ENCODE assay signal across 15 mouse cellular contexts in the genomic region with DNA sequence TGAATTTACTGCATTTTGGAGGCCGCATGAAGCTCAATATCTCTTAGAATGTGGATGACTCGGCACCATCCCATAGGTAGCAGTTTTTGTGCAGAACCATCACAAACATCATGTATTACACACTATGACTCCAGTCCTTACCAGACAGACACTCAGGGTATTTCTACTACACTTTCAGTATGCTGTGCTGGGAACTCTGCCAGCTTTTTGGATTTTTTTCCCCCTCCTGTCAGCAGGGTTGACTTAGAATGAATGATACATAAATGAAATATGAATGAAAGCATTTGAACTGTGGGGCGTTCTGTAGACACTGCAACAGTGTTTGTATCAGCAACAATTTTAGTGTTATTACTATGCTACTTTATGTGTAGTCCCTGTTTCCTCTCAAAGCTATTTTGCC. TPM values are rescaled to one million over a fixed set of nuclear protein-coding genes. Genes with fewer than 3 reads are reported as not detected.
DNase-seq lines count a peak whose midpoint lies in the region; ATAC-seq and TF ChIP-seq lines count a peak whose summit lies in the region.
"Had no signal": no experiment of that assay in that cellular context is flagged by ENCODE, and none has a peak within 500 bp of the region (broad histone marks: within the 10 kb centered on the region; RNA-seq: fewer than 3 reads in every experiment).

No protein-coding gene starts in this region.

- no peak for ATAC-seq in kidney, postnatal 0 days (replicated peaks; ENCODE audit: low FRiP score, low read depth)

- peak; percentile 53 to 66 for DNase-seq in cerebellum, postnatal 14 days
- DNase-seq in cerebellum, adult 8-10 months = no peak
- DNase-seq in kidney, postnatal 0 days (ENCODE audit: low spot score) = peak; percentile 23
- no peak for DNase-seq in kidney, adult 18-20 months
- peak; percentile 98 for DNase-seq in 3T3-L1 (ENCODE audit: low read depth, low spot score)
- peak; percentile 49 to 71 for DNase-seq in adrenal gland, postnatal 36 days
- no peak for DNase-seq in testis, postnatal 10 days (ENCODE audit: low spot score)
- DNase-seq in retina, embryonic 14.5 days (ENCODE audit: low spot score) = no peak
- DNase-seq: embryo, embryonic 11 days; gastrocnemius, postnatal 25 days; thymus, adult 18-20 months had no signal

- no peak overlapping the region for H3K4me3 ChIP-seq in kidney, postnatal 0 days (replicated peaks; ENCODE audit: low read depth, low read length)
- H3K4me3 ChIP-seq: hindbrain, embryonic 15.5 days; left cerebral cortex, adult 2 months; midbrain, embryonic 10.5 days had no signal

- H3K9me3 ChIP-seq in kidney, postnatal 0 days (replicated peaks; ENCODE audit: low read length) = no peaks in the 10 kb centered on the region
- H3K9me3 ChIP-seq: hindbrain, embryonic 15.5 days; midbrain, embryonic 10.5 days had no signal

- WGBS in kidney, postnatal 0 days = 62% methylated on average over 3 of the region's 3 CpGs

- no peak overlapping the region for H3K27ac ChIP-seq in kidney, postnatal 0 days
- H3K27ac ChIP-seq: hindbrain, embryonic 15.5 days; left cerebral cortex, adult 2 months; midbrain, embryonic 10.5 days had no signal

- no peak overlapping the region for H3K9ac ChIP-seq in kidney, postnatal 0 days (ENCODE audit: low read depth, low read length)
- H3K9ac ChIP-seq: hindbrain, embryonic 15.5 days had no signal

- H3K27me3 ChIP-seq in kidney, postnatal 0 days (ENCODE audit: insufficient read depth, low read length) = no peaks in the 10 kb centered on the region
- H3K27me3 ChIP-seq: hindbrain, embryonic 15.5 days had no signal

- no peaks in the 10 kb centered on the region for H3K36me3 ChIP-seq in kidney, postnatal 0 days (ENCODE audit: insufficient read depth, low read length)
- H3K36me3 ChIP-seq: hindbrain, embryonic 15.5 days; midbrain, embryonic 10.5 days had no signal

- no peak overlapping the region for H3K4me2 ChIP-seq in kidney, postnatal 0 days (ENCODE audit: low read length)
- H3K4me2 ChIP-seq: hindbrain, embryonic 15.5 days; liver, embryonic 11.5 days had no signal

- TF ChIP-seq CTCF in kidney, postnatal 0 days (IDR thresholded peaks at IDR 0.05; ENCODE audit: low read depth) = no peak

- H3K4me1 ChIP-seq in kidney, postnatal 0 days (replicated peaks; ENCODE audit: insufficient read depth, low read length) = peaks cover 5% of the 10 kb centered on the region

RNA-seq across cellular contexts. Expression of a gene that starts 17.9 kb away (rescaled TPM):
- 100 and 104 TPM in 2 replicates for polyA plus RNA-seq in kidney, postnatal 0 days (2015; fragmentation: Nextera tagmentation; extraction: Ambion mirVana)
- total RNA-seq in adrenal gland, postnatal 36 days (2021) = 100 to 1,000 TPM; 145 to 188 TPM

Comparison
In these comparisons a context has a peak if more than half of its experiments do, and no peak if none do; other contexts are left out.
1. DNase-seq: peak in cerebellum, postnatal 14 days (2 of 2), kidney, postnatal 0 days (single experiment), 3T3-L1 (single experiment) and adrenal gland, postnatal 36 days (2 of 2); none in cerebellum, adult 8-10 months (single experiment), kidney, adult 18-20 months (single experiment), testis, postnatal 10 days (single experiment) and retina, embryonic 14.5 days (single experiment).